Mouse (Mus musculus) stomach, embryonic 16.5 days (tissue): ENCODE data around the gene Zfyve16. TPM values are rescaled to one million over a fixed set of nuclear protein-coding genes. Genes with fewer than 3 reads are reported as not detected.

ENCODE experiments used
- polyA plus RNA-seq: library from polyadenylated mRNA; unstranded; fragments of >200 nt; fragmentation: Nextera tagmentation; extraction: Ambion mirVana; gene quantifications from 2 replicates; pipeline ENCODE4 v1.2.1, GENCODE M21; 2015

The Zfyve16 gene
- polyA plus RNA-seq, 1 experiment from 2014 or later: 10.2 TPM

Other genes with a start within 250 kb of the Zfyve16 start
- 0.62 and 0.90 TPM in 2 replicates for gene Gm20379, start 224.9 kb downstream of the Zfyve16 start, polyA plus RNA-seq
- gene Dhfr, start 176.1 kb downstream of the Zfyve16 start, polyA plus RNA-seq: 11.6 and 12.7 TPM in 2 replicates
- gene Msh3, start 175.9 kb downstream of the Zfyve16 start, polyA plus RNA-seq: 20.1 and 20.5 TPM in 2 replicates
- 0.08 and 0.16 TPM in 2 replicates for gene Ankrd34b, start 105.0 kb downstream of the Zfyve16 start, polyA plus RNA-seq
- 0.12 and 0.26 TPM in 2 replicates for gene Fam151b, start 46.9 kb downstream of the Zfyve16 start, polyA plus RNA-seq
- gene Spz1, start 45.3 kb upstream of the Zfyve16 start, polyA plus RNA-seq: not detected in 2 replicates
- 29.9 and 30.8 TPM in 2 replicates for gene Serinc5, start 80.2 kb upstream of the Zfyve16 start, polyA plus RNA-seq